Comparison of ENCODE assay signal across 12 mouse cellular contexts in the genomic region with DNA sequence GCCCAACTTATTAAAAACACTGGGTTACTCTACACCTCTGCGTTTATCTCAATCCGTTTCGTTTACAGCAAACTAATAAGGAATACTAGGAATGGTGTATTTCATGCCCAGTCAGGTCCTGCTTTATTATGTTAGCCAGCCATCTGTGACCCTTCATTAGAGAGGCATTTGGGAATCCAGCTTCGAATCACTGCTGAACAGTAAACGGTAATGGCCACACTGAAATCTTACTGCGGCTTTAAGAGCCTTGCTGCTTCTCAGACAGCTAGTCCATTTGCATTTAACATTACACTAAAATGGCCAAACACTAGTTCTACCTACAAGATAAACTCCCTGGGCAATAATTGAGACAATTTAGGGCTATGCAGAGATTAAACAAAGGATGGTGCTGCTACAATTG. TPM values are rescaled to one million over a fixed set of nuclear protein-coding genes. Genes with fewer than 3 reads are reported as not detected.
DNase-seq lines count a peak whose midpoint lies in the region; ATAC-seq and TF ChIP-seq lines count a peak whose summit lies in the region.
"Had no signal": no experiment of that assay in that cellular context is flagged by ENCODE, and none has a peak within 500 bp of the region (broad histone marks: within the 10 kb centered on the region; RNA-seq: fewer than 3 reads in every experiment).

No protein-coding gene starts in this region.

- peak overlapping the region; percentile 86 for H3K4me2 ChIP-seq in intestine, embryonic 15.5 days (replicated peaks)
- no peak overlapping the region; the same call in 1 of the 2 replicates for H3K4me2 ChIP-seq in intestine, postnatal 0 days (replicated peaks; ENCODE audit: low read depth)
- H3K4me2 ChIP-seq in forebrain, embryonic 14.5 days (ENCODE audit: low read length): peak overlapping the region; percentile 70
- H3K4me2 ChIP-seq in midbrain, embryonic 14.5 days (ENCODE audit: low read length): peak overlapping the region; percentile 71
- H3K4me2 ChIP-seq in heart, embryonic 11.5 days: no peak overlapping the region

- 0 out of 2 replicates have a peak, but pooled peaks cover 3% of the 10 kb centered on the region for H3K4me1 ChIP-seq in intestine, embryonic 15.5 days (replicated peaks)
- H3K4me1 ChIP-seq in intestine, postnatal 0 days (replicated peaks; ENCODE audit: control insufficient read depth, insufficient read depth, low read length): no peaks in the 10 kb centered on the region
- H3K4me1 ChIP-seq in bone marrow macrophage, adult 2 months (ENCODE audit: control insufficient read depth, insufficient read depth, low read length): peaks cover 11% of the 10 kb centered on the region
- 0 out of 2 replicates have a peak, but pooled peaks cover 3% of the 10 kb centered on the region for H3K4me1 ChIP-seq in forebrain, embryonic 14.5 days (ENCODE audit: control insufficient read depth, insufficient read depth, low read length)
- peaks cover 6% of the 10 kb centered on the region; the same call in 1 of the 2 replicates for H3K4me1 ChIP-seq in midbrain, embryonic 14.5 days (ENCODE audit: control insufficient read depth, insufficient read depth, low read length)
- no peaks in the 10 kb centered on the region for H3K4me1 ChIP-seq in heart, embryonic 11.5 days (ENCODE audit: control insufficient read depth, insufficient read depth, low read length)

- H3K9me3 ChIP-seq in intestine, embryonic 15.5 days: no peaks in the 10 kb centered on the region
- no peaks in the 10 kb centered on the region for H3K9me3 ChIP-seq in intestine, postnatal 0 days (ENCODE audit: control insufficient read depth)
- no peaks in the 10 kb centered on the region for H3K9me3 ChIP-seq in forebrain, embryonic 14.5 days (replicated peaks; ENCODE audit: control insufficient read depth, low read length)
- no peaks in the 10 kb centered on the region for H3K9me3 ChIP-seq in midbrain, embryonic 14.5 days (ENCODE audit: control insufficient read depth, low read length)
- H3K9me3 ChIP-seq in heart, embryonic 11.5 days (replicated peaks; ENCODE audit: control insufficient read depth, low read length): no peaks in the 10 kb centered on the region
- H3K9me3 ChIP-seq: heart, embryonic 15.5 days had no signal

- no peaks in the 10 kb centered on the region for H3K36me3 ChIP-seq in intestine, embryonic 15.5 days
- H3K36me3 ChIP-seq in intestine, postnatal 0 days (ENCODE audit: control insufficient read depth, insufficient read depth): no peaks in the 10 kb centered on the region
- H3K36me3 ChIP-seq in forebrain, embryonic 14.5 days (ENCODE audit: control insufficient read depth, insufficient read depth, low read length): no peaks in the 10 kb centered on the region
- H3K36me3 ChIP-seq in midbrain, embryonic 14.5 days (ENCODE audit: control insufficient read depth, insufficient read depth, low read length): no peaks in the 10 kb centered on the region
- H3K36me3 ChIP-seq in heart, embryonic 11.5 days (ENCODE audit: control insufficient read depth, insufficient read depth, low read length): no peaks in the 10 kb centered on the region
- H3K36me3 ChIP-seq: heart, embryonic 15.5 days had no signal

- no peak overlapping the region for H3K27ac ChIP-seq in intestine, embryonic 15.5 days
- no peak overlapping the region for H3K27ac ChIP-seq in intestine, postnatal 0 days (ENCODE audit: low read depth, low read length)
- no peak overlapping the region for H3K27ac ChIP-seq in bone marrow macrophage, adult 2 months (ENCODE audit: insufficient read depth, low read depth, low read length)
- H3K27ac ChIP-seq in forebrain, embryonic 14.5 days (ENCODE audit: low read depth, low read length): peak overlapping the region; percentile 41; the same call in 1 of the 2 replicates
- H3K27ac ChIP-seq in midbrain, embryonic 14.5 days (replicated peaks; ENCODE audit: low read depth, low read length): peak overlapping the region; percentile 91
- no peak overlapping the region for H3K27ac ChIP-seq in heart, embryonic 11.5 days (ENCODE audit: low read depth, low read length)
- H3K27ac ChIP-seq: heart, embryonic 15.5 days; liver, embryonic 14.5 days had no signal

- H3K4me3 ChIP-seq in intestine, embryonic 15.5 days (replicated peaks): no peak overlapping the region
- H3K4me3 ChIP-seq in intestine, postnatal 0 days (ENCODE audit: low read depth, low read length): no peak overlapping the region
- peak overlapping the region; percentile 27 for H3K4me3 ChIP-seq in bone marrow macrophage, adult 2 months (ENCODE audit: insufficient read depth, low read length)
- H3K4me3 ChIP-seq in forebrain, embryonic 14.5 days (ENCODE audit: low read depth, low read length): peak overlapping the region; percentile 54
- peak overlapping the region; percentile 66 for H3K4me3 ChIP-seq in midbrain, embryonic 14.5 days (replicated peaks; ENCODE audit: low read depth, low read length)
- no peak overlapping the region for H3K4me3 ChIP-seq in heart, embryonic 11.5 days (ENCODE audit: low read depth, low read length)

- TF ChIP-seq POLR2A in bone marrow macrophage, adult 2 months (IDR thresholded peaks at IDR 0.05; ENCODE audit: borderline replicate concordance, low read depth, low read length): no peak

- H3K27me3 ChIP-seq in intestine, embryonic 15.5 days (replicated peaks): no peaks in the 10 kb centered on the region
- no peaks in the 10 kb centered on the region for H3K27me3 ChIP-seq in intestine, postnatal 0 days (replicated peaks; ENCODE audit: control insufficient read depth, insufficient read depth, low read length)
- H3K27me3 ChIP-seq in forebrain, embryonic 14.5 days (replicated peaks; ENCODE audit: control insufficient read depth, insufficient read depth, low read length): no peaks in the 10 kb centered on the region
- H3K27me3 ChIP-seq in midbrain, embryonic 14.5 days (ENCODE audit: control insufficient read depth, insufficient read depth, low read length): no peaks in the 10 kb centered on the region
- H3K27me3 ChIP-seq in heart, embryonic 11.5 days (ENCODE audit: control insufficient read depth, insufficient read depth, low read length): peaks cover 16% of the 10 kb centered on the region

- H3K9ac ChIP-seq in intestine, embryonic 15.5 days: no peak overlapping the region
- H3K9ac ChIP-seq in intestine, postnatal 0 days (ENCODE audit: low read depth, low read length): no peak overlapping the region
- peak overlapping the region; percentile 40 for H3K9ac ChIP-seq in forebrain, embryonic 14.5 days (ENCODE audit: low read length)
- H3K9ac ChIP-seq in midbrain, embryonic 14.5 days (replicated peaks; ENCODE audit: low read length): peak overlapping the region; percentile 83; the same call in 1 of the 2 replicates
- no peak overlapping the region for H3K9ac ChIP-seq in heart, embryonic 11.5 days (ENCODE audit: low read depth, low read length)
- H3K9ac ChIP-seq: heart, embryonic 15.5 days; liver, embryonic 14.5 days had no signal

- 67% methylated on average over 6 of the region's 6 CpGs for WGBS in intestine, embryonic 15.5 days
- WGBS in intestine, postnatal 0 days: 76% methylated on average over 6 of the region's 6 CpGs
- 56% methylated on average over 6 of the region's 6 CpGs for WGBS in forebrain, embryonic 14.5 days
- 41% methylated on average over 6 of the region's 6 CpGs for WGBS in midbrain, embryonic 14.5 days
- WGBS in heart, embryonic 11.5 days (ENCODE audit: insufficient replicate concordance): 82% methylated on average over 6 of the region's 6 CpGs

- no peak for ATAC-seq in intestine, embryonic 15.5 days
- no peak for ATAC-seq in intestine, postnatal 0 days
- ATAC-seq in forebrain, embryonic 14.5 days: no peak
- ATAC-seq in midbrain, embryonic 14.5 days (ENCODE audit: low FRiP score, low TSS enrichment): no peak
- ATAC-seq in heart, embryonic 11.5 days (replicated peaks; ENCODE audit: insufficient number of reproducible peaks, low FRiP score, low TSS enrichment): no peak

- peak; percentile 35 for DNase-seq in forebrain, embryonic 14.5 days (ENCODE audit: low spot score)
- peak; percentile 65 for DNase-seq in midbrain, embryonic 14.5 days
- DNase-seq in spleen, postnatal 10 days (ENCODE audit: low spot score in 2 of 2): no peak
- no peak for DNase-seq in right cerebral cortex, postnatal 10 days (ENCODE audit: low spot score in 2 of 2)

- TF ChIP-seq CTCF in intestine, postnatal 0 days (IDR thresholded peaks at IDR 0.05; ENCODE audit: low read depth): no peak
- TF ChIP-seq CTCF in bone marrow macrophage, adult 2 months (IDR thresholded peaks at IDR 0.05; ENCODE audit: low read depth, low read length): no peak

RNA-seq across cellular contexts. Expression of a gene that starts 1.7 kb away (rescaled TPM):
- polyA plus RNA-seq in intestine, embryonic 15.5 days (2015; fragmentation: Nextera tagmentation; extraction: Ambion mirVana): 2.2 and 2.9 TPM in 2 replicates
- polyA plus RNA-seq in intestine, postnatal 0 days (2015; fragmentation: Nextera tagmentation; extraction: Ambion mirVana): 1.5 and 1.6 TPM in 2 replicates
- polyA plus RNA-seq in bone marrow macrophage, adult 2 months (2012; ENCODE audit: insufficient read depth, insufficient read length, missing spikeins): 1.9 and 2.0 TPM in 2 replicates
- 2.8 and 4.7 TPM in 2 replicates for polyA plus RNA-seq in forebrain, embryonic 14.5 days (2014; fragmentation: Nextera tagmentation; extraction: Ambion mirVana)
- 7.8 and 8.7 TPM in 2 replicates for polyA plus RNA-seq in midbrain, embryonic 14.5 days (2014; fragmentation: Nextera tagmentation; extraction: Ambion mirVana)
- 0.32 and 0.56 TPM in 2 replicates for polyA plus RNA-seq in heart, embryonic 11.5 days (2014; fragmentation: Nextera tagmentation; extraction: Ambion mirVana)

RNA-seq across cellular contexts. Expression of a gene that starts 44.5 kb away (rescaled TPM):
- polyA plus RNA-seq in intestine, embryonic 15.5 days (2015; fragmentation: Nextera tagmentation; extraction: Ambion mirVana): 0.08 and 0.11 TPM in 2 replicates
- 0.08 and 0.10 TPM in 2 replicates for polyA plus RNA-seq in intestine, postnatal 0 days (2015; fragmentation: Nextera tagmentation; extraction: Ambion mirVana)
- not detected in 2 replicates for polyA plus RNA-seq in bone marrow macrophage, adult 2 months (2012; ENCODE audit: insufficient read depth, insufficient read length, missing spikeins)
- polyA plus RNA-seq in forebrain, embryonic 14.5 days (2014; fragmentation: Nextera tagmentation; extraction: Ambion mirVana): 0.26 TPM in 1 of 2 replicates, not detected in the other
- 0.11 and 0.42 TPM in 2 replicates for polyA plus RNA-seq in midbrain, embryonic 14.5 days (2014; fragmentation: Nextera tagmentation; extraction: Ambion mirVana)
- polyA plus RNA-seq in heart, embryonic 11.5 days (2014; fragmentation: Nextera tagmentation; extraction: Ambion mirVana): 0.19 TPM in 1 of 2 replicates, not detected in the other
- polyA plus RNA-seq: liver, embryonic 14.5 days; small intestine, adult 2 months; urinary bladder, adult 2 months had no signal

Comparison
In these comparisons a context has a peak if more than half of its experiments do, and no peak if none do; other contexts are left out.
1. H3K4me2 ChIP-seq: peak in intestine, embryonic 15.5 days (single experiment), forebrain, embryonic 14.5 days (single experiment) and midbrain, embryonic 14.5 days (single experiment); none in intestine, postnatal 0 days (single experiment) and heart, embryonic 11.5 days (single experiment).
2. H3K27ac ChIP-seq: peak in forebrain, embryonic 14.5 days (single experiment) and midbrain, embryonic 14.5 days (single experiment); none in intestine, embryonic 15.5 days (single experiment), intestine, postnatal 0 days (single experiment), bone marrow macrophage, adult 2 months (single experiment) and heart, embryonic 11.5 days (single experiment).
3. H3K4me3 ChIP-seq: peak in bone marrow macrophage, adult 2 months (single experiment), forebrain, embryonic 14.5 days (single experiment) and midbrain, embryonic 14.5 days (single experiment); none in intestine, embryonic 15.5 days (single experiment), intestine, postnatal 0 days (single experiment) and heart, embryonic 11.5 days (single experiment).
4. H3K9ac ChIP-seq: peak in forebrain, embryonic 14.5 days (single experiment) and midbrain, embryonic 14.5 days (single experiment); none in intestine, embryonic 15.5 days (single experiment), intestine, postnatal 0 days (single experiment) and heart, embryonic 11.5 days (single experiment).
5. DNase-seq: peak in forebrain, embryonic 14.5 days (single experiment) and midbrain, embryonic 14.5 days (single experiment); none in spleen, postnatal 10 days (0 of 2) and right cerebral cortex, postnatal 10 days (0 of 2).